Mouse (Mus musculus): ENCODE results near the gene Chchd3. TPM values are rescaled to one million over a fixed set of nuclear protein-coding genes. Genes with fewer than 3 reads are reported as not detected.

The Chchd3 gene
- total and polyA plus RNA-seq, 2 experiments from 2014 or later: 117 to 131 TPM

GRCm38 (mm10) chr6:32920091-32920490, 140.0 kb downstream of the Chchd3 start:
- ATAC-seq (no peak), DNase-seq (no peak)
- 87% methylated on average over 2 of the region's 2 CpGs for WGBS
- no peak for TF ChIP-seq CTCF (IDR thresholded peaks at IDR 0.05; ENCODE audit: low read depth)
- Histone ChIP-seq H3K9me3 (ENCODE audit: low read length) (no peaks in the 10 kb centered on the region), H3K4me2 (ENCODE audit: low read depth) (no peak overlapping the region), H3K9ac (no peak overlapping the region), H3K36me3 (ENCODE audit: insufficient read depth) (no peaks in the 10 kb centered on the region), H3K4me3 (ENCODE audit: low read depth, low read length) (no peak overlapping the region), H3K4me1 (ENCODE audit: insufficient read depth) (no peaks in the 10 kb centered on the region), H3K27me3 (ENCODE audit: insufficient read depth, low read length) (no peaks in the 10 kb centered on the region), H3K27ac (ENCODE audit: low read depth, low read length) (no peak overlapping the region)

- Histone ChIP-seq H3K4me3 (ENCODE audit: low read depth, low read length) (no peak overlapping the region), H3K9me3 (ENCODE audit: low read length) (no peaks in the 10 kb centered on the region), H3K27me3 (ENCODE audit: insufficient read depth, low read length) (no peaks in the 10 kb centered on the region), H3K4me1 (ENCODE audit: insufficient read depth) (no peaks in the 10 kb centered on the region), H3K9ac (no peak overlapping the region), H3K36me3 (ENCODE audit: insufficient read depth) (no peaks in the 10 kb centered on the region), H3K4me2 (ENCODE audit: low read depth) (no peak overlapping the region), H3K27ac (ENCODE audit: low read depth, low read length) (no peak overlapping the region)
- no peak for ATAC-seq
- no peak for DNase-seq
- TF ChIP-seq CTCF (IDR thresholded peaks at IDR 0.05; ENCODE audit: low read depth): no peak
- WGBS: 95% methylated on average over 2 of the region's 2 CpGs
Measured at GRCm38 (mm10) chr6:32910692-32911091, 149.4 kb downstream of the Chchd3 start.

DNA sequence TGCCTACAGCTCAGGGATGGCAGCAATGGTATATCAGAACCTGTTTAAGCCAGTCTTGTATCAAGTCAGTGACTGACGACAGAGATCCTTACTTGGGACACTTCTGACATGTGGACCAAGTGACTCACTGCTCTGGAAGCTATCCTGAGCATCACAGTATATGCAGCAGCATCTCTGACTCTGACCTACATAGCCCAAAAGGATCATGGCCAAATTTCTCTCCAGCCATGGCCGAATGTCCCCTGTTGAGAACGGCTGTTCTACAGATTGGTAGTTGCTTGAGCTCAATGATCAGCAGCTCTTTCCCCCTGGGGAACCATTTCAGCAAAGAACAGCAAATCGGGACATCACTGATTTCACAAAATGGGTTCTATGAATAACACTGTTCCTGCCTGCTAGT, 161.0 kb downstream of the Chchd3 start:
- Histone ChIP-seq H3K4me1 (ENCODE audit: insufficient read depth) (no peaks in the 10 kb centered on the region), H3K4me2 (ENCODE audit: low read depth) (no peak overlapping the region), H3K27ac (ENCODE audit: low read depth, low read length) (no peak overlapping the region), H3K9ac (no peak overlapping the region), H3K4me3 (ENCODE audit: low read depth, low read length) (no peak overlapping the region), H3K27me3 (ENCODE audit: insufficient read depth, low read length) (no peaks in the 10 kb centered on the region), H3K9me3 (ENCODE audit: low read length) (no peaks in the 10 kb centered on the region), H3K36me3 (ENCODE audit: insufficient read depth) (no peaks in the 10 kb centered on the region)
- WGBS: 95% methylated on average over 4 of the region's 4 CpGs
- DNase-seq: no peak
- no peak for TF ChIP-seq CTCF (IDR thresholded peaks at IDR 0.05; ENCODE audit: low read depth)
- no peak for ATAC-seq

DNA sequence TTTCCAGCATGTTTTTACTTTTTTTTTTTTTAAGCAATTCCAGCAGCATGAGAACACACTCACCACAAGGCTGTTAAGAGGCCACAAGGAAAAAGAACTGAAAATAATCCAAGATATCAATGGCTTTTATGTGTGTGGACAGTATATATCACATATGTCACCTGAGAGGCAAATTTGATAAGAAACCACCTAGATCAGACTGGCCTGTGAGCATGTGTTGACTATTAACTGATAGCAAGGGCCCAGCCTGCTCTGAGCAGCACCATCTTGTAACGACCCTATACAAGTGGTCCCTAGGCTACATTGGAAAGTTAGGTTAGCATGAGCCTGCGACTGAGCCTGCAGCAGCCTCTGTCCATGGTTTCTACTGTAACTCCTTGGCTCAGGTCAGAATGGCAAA, 166.0 kb downstream of the Chchd3 start:
- no peak for TF ChIP-seq CTCF (IDR thresholded peaks at IDR 0.05; ENCODE audit: low read depth)
- WGBS: 90% methylated on average over 2 of the region's 2 CpGs
- no peak for DNase-seq

DNA sequence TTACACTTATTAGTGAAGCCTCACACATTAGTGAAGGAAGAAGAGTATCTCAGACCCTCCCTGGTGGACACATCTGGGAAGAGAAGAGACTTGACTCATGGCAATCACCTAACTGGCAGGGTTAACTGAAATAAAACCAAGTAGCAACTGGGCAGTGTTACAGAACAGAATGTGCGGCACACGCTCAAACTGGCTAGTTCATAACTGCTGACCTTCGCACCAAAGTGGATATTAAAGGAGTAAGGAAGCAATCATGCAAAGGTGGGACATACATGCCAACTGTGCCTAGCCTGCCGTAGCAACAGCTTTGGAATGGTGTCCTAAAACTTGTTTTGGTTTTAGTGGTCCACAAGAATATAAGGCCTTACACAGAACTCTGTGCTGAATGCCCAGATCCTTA, 169.3 kb downstream of the Chchd3 start:
- WGBS: 96% methylated on average over 4 of the region's 4 CpGs

More for the DNA sequence above, 166.0 kb downstream of the Chchd3 start:
- Histone ChIP-seq H3K4me3 (ENCODE audit: low read depth, low read length) (no peak overlapping the region), H3K4me1 (ENCODE audit: insufficient read depth) (no peaks in the 10 kb centered on the region), H3K27ac (ENCODE audit: low read depth, low read length) (no peak overlapping the region), H3K4me2 (ENCODE audit: low read depth) (no peak overlapping the region), H3K9ac (no peak overlapping the region), H3K27me3 (ENCODE audit: insufficient read depth, low read length) (no peaks in the 10 kb centered on the region), H3K9me3 (ENCODE audit: low read length) (no peaks in the 10 kb centered on the region), H3K36me3 (ENCODE audit: insufficient read depth) (no peaks in the 10 kb centered on the region)
- no peak for ATAC-seq

DNA sequence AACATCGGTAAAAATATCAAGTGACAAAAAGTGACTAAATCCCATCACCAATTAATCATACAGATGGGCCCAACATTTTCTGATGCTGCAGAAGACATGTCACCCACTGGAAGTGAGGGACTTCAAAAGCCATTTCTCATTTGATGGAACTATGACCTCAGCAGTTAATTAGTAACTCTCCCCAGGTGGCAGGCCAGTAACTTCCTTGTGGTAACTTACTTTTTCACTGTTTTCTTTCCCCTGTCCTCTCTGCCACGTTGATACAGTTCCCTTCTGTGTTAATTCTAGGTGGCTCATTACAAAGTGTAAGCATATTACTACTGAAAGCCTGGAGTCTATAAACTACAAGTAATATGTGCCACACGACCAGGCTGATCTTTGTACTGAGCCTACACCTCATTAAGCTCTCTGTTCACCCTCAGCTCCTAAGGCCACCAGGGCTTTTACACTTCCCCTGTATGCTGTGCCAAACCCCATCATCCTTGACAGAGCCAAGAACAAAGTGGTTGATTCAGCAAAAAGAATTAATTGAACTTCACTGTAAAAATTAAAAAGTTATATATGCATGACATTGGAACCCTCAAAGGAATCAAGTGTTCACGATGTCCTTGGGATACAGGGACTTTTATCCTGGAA, 171.0 kb downstream of the Chchd3 start:
- H3K36me3 ChIP-seq (ENCODE audit: insufficient read depth): no peaks in the 10 kb centered on the region
- no peak overlapping the region for H3K4me3 ChIP-seq (ENCODE audit: low read depth, low read length)
- TF ChIP-seq CTCF (IDR thresholded peaks at IDR 0.05; ENCODE audit: low read depth): no peak
- ATAC-seq: no peak
- no peak overlapping the region for H3K9ac ChIP-seq
- no peak overlapping the region for H3K27ac ChIP-seq (ENCODE audit: low read depth, low read length)
- no peaks in the 10 kb centered on the region for H3K4me1 ChIP-seq (ENCODE audit: insufficient read depth)
- no peaks in the 10 kb centered on the region for H3K9me3 ChIP-seq (ENCODE audit: low read length)
- WGBS: 55% methylated on average over 4 of the region's 4 CpGs
- no peak overlapping the region for H3K4me2 ChIP-seq (ENCODE audit: low read depth)
- DNase-seq: no peak
- no peaks in the 10 kb centered on the region for H3K27me3 ChIP-seq (ENCODE audit: insufficient read depth, low read length)

More for the DNA sequence above, 169.3 kb downstream of the Chchd3 start:
- DNase-seq (no peak), ATAC-seq (no peak)
- Histone ChIP-seq H3K27ac (ENCODE audit: low read depth, low read length) (no peak overlapping the region), H3K9me3 (ENCODE audit: low read length) (no peaks in the 10 kb centered on the region), H3K4me3 (ENCODE audit: low read depth, low read length) (no peak overlapping the region), H3K4me1 (ENCODE audit: insufficient read depth) (no peaks in the 10 kb centered on the region), H3K36me3 (ENCODE audit: insufficient read depth) (no peaks in the 10 kb centered on the region), H3K27me3 (ENCODE audit: insufficient read depth, low read length) (no peaks in the 10 kb centered on the region), H3K9ac (no peak overlapping the region), H3K4me2 (ENCODE audit: low read depth) (no peak overlapping the region)
- no peak for TF ChIP-seq CTCF (IDR thresholded peaks at IDR 0.05; ENCODE audit: low read depth)

DNA sequence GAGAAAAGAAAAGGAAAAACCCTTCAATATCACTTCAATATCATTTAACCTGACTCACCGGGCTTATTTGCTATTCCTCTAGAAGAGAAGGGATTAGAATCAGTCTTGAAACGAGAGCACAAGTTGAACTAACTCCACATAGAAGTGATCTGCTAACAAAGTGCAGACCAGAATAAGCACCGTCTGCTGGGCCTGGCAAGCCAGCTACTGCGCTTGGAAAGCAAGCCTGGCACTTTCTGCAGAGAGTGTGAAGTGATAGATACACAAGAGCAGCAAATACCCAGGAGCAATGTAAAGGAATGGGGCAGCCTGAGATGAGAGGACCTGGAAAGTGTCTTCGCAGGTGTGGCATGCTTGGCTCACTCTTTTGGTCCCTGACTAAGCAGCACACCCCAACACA, 181.5 kb downstream of the Chchd3 start:
- no peak overlapping the region for H3K27ac ChIP-seq (ENCODE audit: low read depth, low read length)
- no peak overlapping the region for H3K4me3 ChIP-seq (ENCODE audit: low read depth, low read length)
- H3K27me3 ChIP-seq (ENCODE audit: insufficient read depth, low read length): no peaks in the 10 kb centered on the region
- H3K9ac ChIP-seq: no peak overlapping the region
- peaks cover 9% of the 10 kb centered on the region; the same call in 1 of the 2 replicates for H3K4me1 ChIP-seq (ENCODE audit: insufficient read depth)
- no peaks in the 10 kb centered on the region for H3K36me3 ChIP-seq (ENCODE audit: insufficient read depth)
- peak; percentile 20; the same call in 1 of the 2 replicates for ATAC-seq
- 60% methylated on average over 5 of the region's 5 CpGs for WGBS
- peak; percentile 75 for DNase-seq
- TF ChIP-seq CTCF (IDR thresholded peaks at IDR 0.05; ENCODE audit: low read depth): no peak
- H3K9me3 ChIP-seq (ENCODE audit: low read length): no peaks in the 10 kb centered on the region
- no peak overlapping the region for H3K4me2 ChIP-seq (ENCODE audit: low read depth)
